Comparison of ENCODE assay signal across 15 mouse cellular contexts in genomic region chr11:117710815-117711294, GRCm38 (mm10). TPM values are rescaled to one million over a fixed set of nuclear protein-coding genes. Genes with fewer than 3 reads are reported as not detected.
DNase-seq lines count a peak whose midpoint lies in the region; ATAC-seq and TF ChIP-seq lines count a peak whose summit lies in the region.
"Had no signal": no experiment of that assay in that cellular context is flagged by ENCODE, and none has a peak within 500 bp of the region (broad histone marks: within the 10 kb centered on the region; RNA-seq: fewer than 3 reads in every experiment).

No protein-coding gene starts in this region.

- H3K27me3 ChIP-seq in heart, adult 2 months (ENCODE audit: control insufficient read depth, insufficient read depth, low read length) = no peaks in the 10 kb centered on the region
- H3K27me3 ChIP-seq in heart, embryonic 12.5 days (replicated peaks) = no peaks in the 10 kb centered on the region
- no peaks in the 10 kb centered on the region for H3K27me3 ChIP-seq in midbrain, embryonic 11.5 days (ENCODE audit: control insufficient read depth, insufficient read depth, low read length)
- no peaks in the 10 kb centered on the region for H3K27me3 ChIP-seq in midbrain, postnatal 0 days (ENCODE audit: insufficient read depth, low read length)
- H3K27me3 ChIP-seq in heart, postnatal 0 days (ENCODE audit: control insufficient read depth, insufficient read depth, low read length) = no peaks in the 10 kb centered on the region
- H3K27me3 ChIP-seq: hindbrain, embryonic 15.5 days had no signal

- H3K27ac ChIP-seq in heart, adult 2 months = peak overlapping the region; percentile 41
- H3K27ac ChIP-seq in heart, embryonic 12.5 days (ENCODE audit: poor library complexity, severe bottlenecking) = no peak overlapping the region
- H3K27ac ChIP-seq in midbrain, embryonic 11.5 days (ENCODE audit: low read depth, low read length) = no peak overlapping the region
- no peak overlapping the region for H3K27ac ChIP-seq in midbrain, postnatal 0 days (ENCODE audit: low read depth, low read length)
- H3K27ac ChIP-seq in heart, postnatal 0 days (ENCODE audit: low read depth) = peak overlapping the region; percentile 37; the same call in 1 of the 2 replicates
- H3K27ac ChIP-seq: hindbrain, embryonic 15.5 days had no signal

- peaks cover 6% of the 10 kb centered on the region for H3K36me3 ChIP-seq in heart, adult 2 months (ENCODE audit: control insufficient read depth, insufficient read depth, low read length)
- H3K36me3 ChIP-seq in heart, embryonic 12.5 days = peaks cover 22% of the 10 kb centered on the region
- H3K36me3 ChIP-seq in midbrain, embryonic 11.5 days (ENCODE audit: control insufficient read depth, insufficient read depth, low read length) = peaks cover 11% of the 10 kb centered on the region
- peaks cover 16% of the 10 kb centered on the region for H3K36me3 ChIP-seq in midbrain, postnatal 0 days (ENCODE audit: insufficient read depth, low read length)
- H3K36me3 ChIP-seq in heart, postnatal 0 days (replicated peaks; ENCODE audit: control insufficient read depth, insufficient read depth, low read length) = peaks cover 17% of the 10 kb centered on the region

- TF ChIP-seq EP300 in heart, adult 2 months (IDR thresholded peaks at IDR 0.05; ENCODE audit: insufficient read depth, low read depth, low read length) = 0 out of 2 replicates have a peak, but pooled peaks have one; percentile 41
- no peak for TF ChIP-seq EP300 in heart, postnatal 0 days (IDR thresholded peaks at IDR 0.05; ENCODE audit: low read depth)

- TF ChIP-seq CTCF in heart, adult 2 months (IDR thresholded peaks at IDR 0.05) = no peak
- TF ChIP-seq CTCF in midbrain, postnatal 0 days (IDR thresholded peaks at IDR 0.05) = no peak
- TF ChIP-seq CTCF in heart, postnatal 0 days (IDR thresholded peaks at IDR 0.05; ENCODE audit: low read depth) = no peak

- no peak for ATAC-seq in heart, embryonic 12.5 days (ENCODE audit: insufficient number of reproducible peaks, low FRiP score)
- ATAC-seq in midbrain, embryonic 11.5 days (ENCODE audit: low FRiP score) = no peak
- ATAC-seq in midbrain, postnatal 0 days (ENCODE audit: low FRiP score) = no peak
- peak; percentile 43; the same call in 1 of the 2 replicates for ATAC-seq in heart, postnatal 0 days (ENCODE audit: insufficient read depth, low read depth)
- ATAC-seq: CD4-positive, CD25-positive, alpha-beta regulatory T cell, adult 4 months; forebrain, postnatal 0 days had no signal

- DNase-seq in heart, adult 2 months = peak; percentile 59 to 68
- peak; percentile 12 for DNase-seq in midbrain, embryonic 11.5 days (ENCODE audit: low spot score, missing footprints)
- DNase-seq in midbrain, postnatal 0 days (ENCODE audit: low spot score) = no peak
- no peak for DNase-seq in heart, postnatal 0 days (ENCODE audit: low spot score)
- DNase-seq in lung, postnatal 36 days = peak; percentile 78
- DNase-seq in yolk sac, embryonic 10.5 days (ENCODE audit: low spot score) = no peak
- DNase-seq: cerebellum, adult 9-11 months; forebrain, postnatal 0 days; kidney, adult 8-10 months; right cerebral cortex, postnatal 25 days had no signal

- H3K4me3 ChIP-seq in heart, adult 2 months = no peak overlapping the region
- no peak overlapping the region for H3K4me3 ChIP-seq in heart, embryonic 12.5 days
- no peak overlapping the region for H3K4me3 ChIP-seq in midbrain, embryonic 11.5 days (ENCODE audit: low read depth, low read length)
- no peak overlapping the region for H3K4me3 ChIP-seq in midbrain, postnatal 0 days (ENCODE audit: low read depth, low read length)
- no peak overlapping the region for H3K4me3 ChIP-seq in heart, postnatal 0 days (ENCODE audit: low read depth, low read length)
- H3K4me3 ChIP-seq: erythroblast, embryonic 14.5 days; hindbrain, embryonic 15.5 days had no signal

- H3K4me2 ChIP-seq in heart, embryonic 12.5 days = no peak overlapping the region
- H3K4me2 ChIP-seq in midbrain, embryonic 11.5 days = no peak overlapping the region
- H3K4me2 ChIP-seq in midbrain, postnatal 0 days (ENCODE audit: low read depth, low read length, poor library complexity, severe bottlenecking) = no peak overlapping the region
- no peak overlapping the region for H3K4me2 ChIP-seq in heart, postnatal 0 days (ENCODE audit: low read depth, low read length)
- H3K4me2 ChIP-seq: hindbrain, embryonic 15.5 days; liver, embryonic 11.5 days had no signal

- 35% methylated on average over 2 of the region's 2 CpGs for WGBS in heart, adult 2 months
- WGBS in heart, embryonic 12.5 days = 72% methylated on average over 2 of the region's 2 CpGs
- 89% methylated on average over 2 of the region's 2 CpGs for WGBS in midbrain, embryonic 11.5 days
- WGBS in midbrain, postnatal 0 days = 84% methylated on average over 2 of the region's 2 CpGs
- 37% methylated on average over 2 of the region's 2 CpGs for WGBS in heart, postnatal 0 days

- TF ChIP-seq POLR2A in heart, adult 2 months (IDR thresholded peaks at IDR 0.05; ENCODE audit: insufficient read depth, low read depth, low read length) = no peak

- H3K9ac ChIP-seq in heart, adult 2 months (ENCODE audit: low read depth, low read length) = no peak overlapping the region
- H3K9ac ChIP-seq in heart, embryonic 12.5 days = no peak overlapping the region
- H3K9ac ChIP-seq in midbrain, embryonic 11.5 days (ENCODE audit: low read length) = no peak overlapping the region
- H3K9ac ChIP-seq in midbrain, postnatal 0 days (replicated peaks; ENCODE audit: low read length, poor library complexity, severe bottlenecking) = no peak overlapping the region
- H3K9ac ChIP-seq in heart, postnatal 0 days (replicated peaks; ENCODE audit: low read depth, low read length) = no peak overlapping the region
- H3K9ac ChIP-seq: forebrain, postnatal 0 days; hindbrain, embryonic 15.5 days had no signal

- intact Hi-C loops in heart, adult 2 months (cut with DNase I) = no loop called here

- peaks cover 15% of the 10 kb centered on the region for H3K4me1 ChIP-seq in heart, adult 2 months (ENCODE audit: control insufficient read depth, insufficient read depth, low read length)
- H3K4me1 ChIP-seq in heart, embryonic 12.5 days (replicated peaks) = peaks cover 46% of the 10 kb centered on the region
- H3K4me1 ChIP-seq in midbrain, embryonic 11.5 days (ENCODE audit: control insufficient read depth, insufficient read depth, low read length) = no peaks in the 10 kb centered on the region
- no peaks in the 10 kb centered on the region for H3K4me1 ChIP-seq in midbrain, postnatal 0 days (ENCODE audit: insufficient read depth, low read length)
- peaks cover 22% of the 10 kb centered on the region for H3K4me1 ChIP-seq in heart, postnatal 0 days (ENCODE audit: control insufficient read depth, insufficient read depth)

- no peaks in the 10 kb centered on the region for H3K79me2 ChIP-seq in heart, adult 2 months (replicated peaks; ENCODE audit: control insufficient read depth, insufficient read depth, low read length)

- no peaks in the 10 kb centered on the region for H3K9me3 ChIP-seq in heart, embryonic 12.5 days (replicated peaks)
- H3K9me3 ChIP-seq in midbrain, embryonic 11.5 days (ENCODE audit: control insufficient read depth, low read length) = no peaks in the 10 kb centered on the region
- no peaks in the 10 kb centered on the region for H3K9me3 ChIP-seq in midbrain, postnatal 0 days (ENCODE audit: low read length)
- H3K9me3 ChIP-seq in heart, postnatal 0 days (replicated peaks; ENCODE audit: control insufficient read depth, low read length) = 0 out of 2 replicates have a peak, but pooled peaks cover 3% of the 10 kb centered on the region
- H3K9me3 ChIP-seq: hindbrain, embryonic 15.5 days had no signal

RNA-seq across cellular contexts. Expression of gene Tnrc6c, which starts 56.8 kb away (rescaled TPM):
- total RNA-seq in heart, adult 2 months (2021) = 10 to 100 TPM; 28.5 to 30.3 TPM
- 17.7 and 27.3 TPM in 2 replicates for polyA plus RNA-seq in heart, adult 2 months (2012; rRNA removed)
- 7.6 and 8.2 TPM in 2 replicates for polyA plus RNA-seq in heart, embryonic 12.5 days (2016; fragmentation: Nextera tagmentation; extraction: Ambion mirVana)
- 14.6 and 15.1 TPM in 2 replicates for polyA plus RNA-seq in midbrain, embryonic 11.5 days (2014; fragmentation: Nextera tagmentation; extraction: Ambion mirVana)
- 78.4 and 79.8 TPM in 2 replicates for total RNA-seq in midbrain, postnatal 0 days (2014; rRNA removed)
- polyA plus RNA-seq in midbrain, postnatal 0 days (2015; fragmentation: Nextera tagmentation; extraction: Ambion mirVana) = 22.8 and 26.5 TPM in 2 replicates
- total RNA-seq in heart, postnatal 0 days (2014; rRNA removed; ENCODE audit: low replicate concordance) = 24.2 and 24.4 TPM in 2 replicates
- 6.2 and 6.8 TPM in 2 replicates for polyA plus RNA-seq in heart, postnatal 0 days (2015; fragmentation: Nextera tagmentation; extraction: Ambion mirVana)

Comparison
In these comparisons a context has a peak if more than half of its experiments do, and no peak if none do; other contexts are left out.
1. DNase-seq: peak in heart, adult 2 months (2 of 2), midbrain, embryonic 11.5 days (single experiment) and lung, postnatal 36 days (single experiment); none in midbrain, postnatal 0 days (single experiment), heart, postnatal 0 days (single experiment) and yolk sac, embryonic 10.5 days (single experiment).
2. H3K27ac ChIP-seq: peak in heart, adult 2 months (single experiment) and heart, postnatal 0 days (single experiment); none in heart, embryonic 12.5 days (single experiment), midbrain, embryonic 11.5 days (single experiment) and midbrain, postnatal 0 days (single experiment).